Mouse (Mus musculus) kidney, adult 2 months (tissue): ENCODE data around the gene Ets1.

Source experiments
- CTCF ChIP-seq: fragments of 200-500 bp; conservative IDR thresholded peaks from 2 replicates; pipeline ENCODE4 v1.5.1; 2011; ENCODE audit warnings: low read depth, mild to moderate bottlenecking, control low read depth, low read length, moderate library complexity, mixed read lengths; ENCODE audit not compliant: insufficient read depth, insufficient read length
- POLR2A ChIP-seq: fragments of 200-500 bp; IDR thresholded peaks from one replicate; pipeline ENCODE4 v1.6.1; 2011; ENCODE audit warnings: low read depth, low read length, control low read depth

DNA sequence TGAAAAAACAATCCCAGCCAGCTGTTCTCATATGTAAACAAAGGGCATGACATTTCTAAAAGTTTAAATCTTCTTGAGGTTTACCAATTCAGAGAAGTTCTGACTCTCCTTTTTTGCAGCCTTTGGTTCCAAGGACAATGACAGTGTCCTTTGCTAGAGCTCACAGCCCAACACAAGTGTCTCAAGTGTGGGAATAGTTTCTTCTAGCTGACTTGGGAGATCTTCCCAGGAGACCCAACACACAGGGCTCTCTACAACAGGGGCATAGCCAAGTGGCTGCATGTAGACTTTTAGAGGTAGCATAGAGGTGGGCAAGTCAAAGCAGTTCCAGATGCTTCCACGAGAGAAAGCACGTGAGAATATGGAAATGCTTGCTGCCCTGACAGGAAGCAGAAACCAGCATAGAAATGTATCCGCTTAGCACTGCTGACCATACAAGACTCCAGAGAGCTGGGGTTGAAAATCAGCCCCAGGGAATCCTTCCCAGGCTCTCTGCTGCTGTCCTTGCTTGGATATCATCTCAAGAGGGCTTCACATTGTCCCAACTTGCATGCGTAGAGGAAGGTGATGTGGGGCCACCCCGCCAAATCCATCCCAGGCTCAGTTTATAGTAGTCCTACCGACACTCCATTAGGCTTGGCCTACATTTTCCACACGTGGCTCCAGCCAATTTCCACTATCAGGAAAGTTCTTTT lies 88.3 kb downstream of the Ets1 start:
- no peak for TF ChIP-seq CTCF
- TF ChIP-seq POLR2A, result no peak
